Mouse (Mus musculus): ENCODE measurements around the gene Mfap3l.
A peak's percentile ranks its signal among the peaks of the same experiment; 100 is the strongest.
"Not testable (repeated sequence)": the region's sequence is repeated elsewhere in the genome, so short reads cannot be mapped to it uniquely, and the experiment has no call there.

The Mfap3l gene

GRCm38 (mm10) chr8:60632250-60632932 is at the start of gene Mfap3l:
Gene Mfap3l (plus strand): TSS chr8:60632827.
- DNase-seq, result peak; percentile 72

- no peak for DNase-seq
Measured at GRCm38 (mm10) chr8:60583369-60583768, 49.3 kb upstream of the Mfap3l start.

- not testable (repeated sequence) for DNase-seq
Measured at GRCm38 (mm10) chr8:60591352-60592105, 41.1 kb upstream of the Mfap3l start.

- no peak for DNase-seq
Measured at GRCm38 (mm10) chr8:60594761-60595160, 37.9 kb upstream of the Mfap3l start.

GRCm38 (mm10) chr8:60611580-60612111 is 21.0 kb upstream of the Mfap3l start:
- no peak for DNase-seq

- DNase-seq, result no peak
Measured at GRCm38 (mm10) chr8:60616928-60617327, 15.7 kb upstream of the Mfap3l start.

- DNase-seq, result no peak
Measured at GRCm38 (mm10) chr8:60621561-60621960, 11.1 kb upstream of the Mfap3l start.

GRCm38 (mm10) chr8:60622056-60622455 is 10.6 kb upstream of the Mfap3l start:
- no peak for DNase-seq

- no peak for DNase-seq
Measured at GRCm38 (mm10) chr8:60623438-60623837, 9.2 kb upstream of the Mfap3l start.

GRCm38 (mm10) chr8:60624722-60625121 is 7.9 kb upstream of the Mfap3l start:
- DNase-seq, result no peak

GRCm38 (mm10) chr8:60627937-60628336 is 4.7 kb upstream of the Mfap3l start:
- no peak for DNase-seq

- no peak for DNase-seq
Measured at GRCm38 (mm10) chr8:60629059-60629458, 3.6 kb upstream of the Mfap3l start.

- DNase-seq, result peak; percentile 1
Measured at GRCm38 (mm10) chr8:60631504-60631934, 1.1 kb upstream of the Mfap3l start.

- no peak for DNase-seq
Measured at GRCm38 (mm10) chr8:60632933-60633655, 467 bp downstream of the Mfap3l start.

- no peak for DNase-seq
Measured at GRCm38 (mm10) chr8:60634921-60635320, 2.3 kb downstream of the Mfap3l start.

GRCm38 (mm10) chr8:60635846-60636245 is 3.2 kb downstream of the Mfap3l start:
- no peak for DNase-seq

GRCm38 (mm10) chr8:60640046-60640445 is 7.4 kb downstream of the Mfap3l start:
- no peak for DNase-seq

GRCm38 (mm10) chr8:60643416-60644020 is 10.9 kb downstream of the Mfap3l start:
- no peak for DNase-seq

GRCm38 (mm10) chr8:60645164-60645563 is 12.5 kb downstream of the Mfap3l start:
- DNase-seq, result no peak

- DNase-seq, result no peak
Measured at GRCm38 (mm10) chr8:60645911-60646310, 13.3 kb downstream of the Mfap3l start.

- DNase-seq, result no peak
Measured at GRCm38 (mm10) chr8:60647291-60647690, 14.7 kb downstream of the Mfap3l start.

- no peak for DNase-seq
Measured at GRCm38 (mm10) chr8:60649081-60649480, 16.5 kb downstream of the Mfap3l start.

- no peak for DNase-seq
Measured at GRCm38 (mm10) chr8:60650119-60650518, 17.5 kb downstream of the Mfap3l start.

All from thymus, postnatal 25 days (tissue).